Mouse (Mus musculus) cerebellum, postnatal 4 days (tissue): ENCODE data around the gene Glt1d1.
A peak's percentile ranks its signal among the peaks of the same experiment; 100 is the strongest.

Source experiments
- DNase-seq, 2 experiments: peaks; one replicate each; pipeline ENCODE4 v3.0.0; 2022; ENCODE audit warnings: low spot score in 2 of 2, mixed read lengths in 1 of 2

Gene Glt1d1

DNA sequence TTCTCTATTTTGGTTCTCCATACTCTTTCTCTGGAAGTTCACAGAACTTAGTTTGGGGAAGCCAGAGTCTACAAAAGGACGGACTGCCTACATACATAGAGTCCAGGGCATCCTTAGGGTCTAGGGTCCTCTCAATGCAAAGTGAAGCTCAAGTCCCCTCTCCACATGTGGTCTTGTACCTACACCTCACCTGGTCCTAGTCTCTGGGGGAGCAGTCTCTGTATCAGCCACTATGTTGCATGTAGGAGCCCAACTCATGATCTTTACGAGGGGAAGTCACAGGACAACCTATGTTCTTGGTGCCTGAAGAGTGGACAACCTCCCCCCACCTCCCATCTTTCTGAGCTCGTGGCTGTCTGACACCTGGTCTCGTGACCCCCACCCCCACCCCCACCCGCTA lies 391 bp upstream of the Glt1d1 start:
- DNase-seq, result no peak

DNA sequence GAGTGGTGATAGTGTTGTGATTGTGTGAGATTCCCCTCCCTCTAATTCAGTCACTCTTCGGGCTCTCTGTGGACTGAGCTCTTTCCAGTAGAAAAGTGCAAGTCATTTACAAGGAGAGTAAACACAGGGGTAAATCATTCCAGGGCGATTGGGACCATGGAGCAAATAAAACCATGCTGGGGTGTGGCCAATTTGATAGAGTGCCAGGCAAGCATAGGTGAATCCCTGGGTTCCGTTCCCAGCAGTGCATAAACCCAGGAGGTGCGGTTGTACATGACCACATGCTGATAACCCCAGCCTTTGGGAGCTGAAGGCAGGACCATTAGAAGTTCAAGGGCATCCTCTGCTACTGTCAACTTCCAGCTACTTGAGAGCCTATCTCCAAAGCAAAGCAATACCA lies 1.1 kb downstream of the Glt1d1 start:
- no peak for DNase-seq

DNA sequence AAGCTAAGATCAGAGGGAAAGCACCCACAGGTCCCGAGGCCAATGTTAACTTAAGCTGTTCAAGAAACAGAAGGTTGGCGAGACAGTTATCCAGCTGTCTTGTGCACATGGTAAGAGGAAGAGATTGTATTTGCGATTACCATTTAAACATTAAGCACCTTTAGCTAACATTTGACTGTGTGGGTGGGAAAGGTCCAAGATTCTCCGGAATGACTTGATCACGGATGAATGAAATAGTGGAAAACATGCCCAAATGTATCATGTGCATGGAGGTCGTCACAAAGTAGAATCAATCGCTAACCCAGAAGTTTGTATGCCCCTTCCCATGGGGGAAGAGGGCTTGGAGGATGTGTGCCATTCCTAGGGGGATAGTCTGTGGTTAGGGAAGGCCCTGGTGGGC lies 1.6 kb downstream of the Glt1d1 start:
- DNase-seq, result no peak

DNA sequence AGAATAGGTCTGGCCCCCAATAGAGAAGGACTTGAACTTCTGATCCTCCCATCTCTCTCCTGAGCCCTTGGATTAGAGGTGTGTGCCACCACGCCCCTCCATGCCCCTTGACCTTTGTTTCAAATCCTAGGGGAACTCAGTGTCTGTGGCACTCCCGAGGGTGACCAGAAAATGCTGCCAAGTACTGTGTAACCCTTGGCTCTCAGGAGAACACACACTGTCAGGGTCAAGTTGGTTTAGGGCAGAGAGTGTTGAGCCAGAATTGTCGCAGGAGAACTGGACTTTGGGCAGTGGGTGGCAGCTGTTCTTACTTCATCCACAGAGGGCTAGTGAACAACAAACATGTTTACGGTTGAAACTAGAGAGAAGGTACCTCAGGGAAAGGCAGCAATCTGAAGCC lies 5.6 kb downstream of the Glt1d1 start:
- DNase-seq, result no peak

DNA sequence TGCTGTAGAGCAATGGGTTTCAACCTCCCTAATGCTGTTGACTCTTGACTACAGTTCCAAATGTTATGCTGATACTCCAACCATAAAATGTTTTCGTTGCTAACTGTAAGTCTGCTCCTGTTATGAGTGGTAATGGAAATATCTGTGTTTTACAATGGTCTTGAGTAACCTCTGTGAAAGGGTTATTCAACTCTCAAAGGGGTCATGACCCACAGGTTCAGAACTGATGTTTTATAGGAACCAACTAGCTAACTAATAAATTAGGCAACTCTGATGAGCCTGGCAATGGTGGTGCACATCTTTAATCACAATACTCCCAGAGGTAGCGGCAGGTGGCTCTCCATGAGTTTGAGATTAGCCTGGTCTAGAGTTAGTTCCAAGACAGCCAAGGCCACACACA lies 6.1 kb downstream of the Glt1d1 start:
- no peak for DNase-seq

DNA sequence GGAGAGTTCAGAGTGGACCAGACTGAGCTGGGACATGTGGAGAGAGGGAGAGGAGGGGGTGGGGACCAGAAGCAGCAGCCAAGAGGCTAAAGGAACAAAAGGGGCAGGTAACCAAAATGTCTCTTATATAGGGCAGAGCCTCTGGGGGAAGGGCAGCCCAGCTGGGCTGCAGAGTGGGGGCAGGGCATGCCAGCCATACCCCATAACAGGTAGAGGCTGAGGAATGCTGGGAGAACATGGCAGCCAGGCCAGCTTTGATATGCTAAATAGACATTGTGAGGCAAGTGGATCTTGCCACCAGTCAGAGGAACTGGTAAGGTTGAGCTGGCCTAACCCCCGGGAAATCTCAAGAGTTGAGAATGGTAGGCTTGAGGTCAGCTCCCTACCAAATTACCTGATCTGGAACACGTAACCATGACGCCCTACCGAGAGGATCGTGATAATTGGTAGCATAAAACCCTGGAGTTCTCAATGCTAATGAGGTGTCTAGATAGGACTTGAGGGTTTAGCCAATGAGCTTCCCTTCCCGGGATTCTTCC lies 7.1 kb downstream of the Glt1d1 start:
- DNase-seq, result no peak

DNA sequence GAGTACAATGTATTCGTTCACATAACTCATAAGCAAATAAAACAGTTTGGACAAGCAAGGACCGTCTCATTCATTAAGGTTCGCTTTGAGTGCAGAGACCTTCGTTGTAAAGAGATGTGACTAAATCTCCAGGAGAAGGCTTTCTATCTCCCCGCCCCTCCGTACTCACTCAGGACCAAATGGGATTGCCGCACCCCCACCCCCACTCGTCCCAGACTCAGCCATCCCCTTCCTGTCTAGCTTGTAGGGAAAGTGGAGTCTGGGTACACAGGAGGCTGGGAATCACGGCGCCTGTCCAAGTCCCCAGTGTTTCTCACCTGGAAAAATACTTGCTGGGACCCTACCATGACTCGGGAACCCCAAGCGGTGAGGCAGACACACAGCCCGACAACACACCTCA lies 7.6 kb downstream of the Glt1d1 start:
- DNase-seq, result no peak

DNA sequence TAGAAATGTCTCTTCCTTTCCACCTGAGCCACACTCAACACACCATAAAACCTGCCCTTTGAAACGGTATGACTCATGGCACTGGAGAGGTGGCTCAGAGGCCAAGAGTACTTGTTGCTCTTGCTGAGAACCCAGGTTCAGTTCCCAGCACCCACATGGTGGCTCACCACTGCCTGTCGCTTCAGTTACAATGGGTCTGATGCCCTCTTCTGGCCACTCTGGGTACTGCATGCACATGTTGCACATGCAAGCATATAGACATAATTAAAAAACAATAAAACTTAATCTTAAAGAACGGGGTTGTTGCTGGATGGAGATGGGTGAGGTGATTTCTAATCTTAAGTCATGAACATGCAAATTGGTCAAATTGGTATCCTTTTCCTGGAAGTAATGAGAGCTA lies 8.3 kb downstream of the Glt1d1 start:
- DNase-seq, result peak in 1 of 2 experiments; percentile 8

DNA sequence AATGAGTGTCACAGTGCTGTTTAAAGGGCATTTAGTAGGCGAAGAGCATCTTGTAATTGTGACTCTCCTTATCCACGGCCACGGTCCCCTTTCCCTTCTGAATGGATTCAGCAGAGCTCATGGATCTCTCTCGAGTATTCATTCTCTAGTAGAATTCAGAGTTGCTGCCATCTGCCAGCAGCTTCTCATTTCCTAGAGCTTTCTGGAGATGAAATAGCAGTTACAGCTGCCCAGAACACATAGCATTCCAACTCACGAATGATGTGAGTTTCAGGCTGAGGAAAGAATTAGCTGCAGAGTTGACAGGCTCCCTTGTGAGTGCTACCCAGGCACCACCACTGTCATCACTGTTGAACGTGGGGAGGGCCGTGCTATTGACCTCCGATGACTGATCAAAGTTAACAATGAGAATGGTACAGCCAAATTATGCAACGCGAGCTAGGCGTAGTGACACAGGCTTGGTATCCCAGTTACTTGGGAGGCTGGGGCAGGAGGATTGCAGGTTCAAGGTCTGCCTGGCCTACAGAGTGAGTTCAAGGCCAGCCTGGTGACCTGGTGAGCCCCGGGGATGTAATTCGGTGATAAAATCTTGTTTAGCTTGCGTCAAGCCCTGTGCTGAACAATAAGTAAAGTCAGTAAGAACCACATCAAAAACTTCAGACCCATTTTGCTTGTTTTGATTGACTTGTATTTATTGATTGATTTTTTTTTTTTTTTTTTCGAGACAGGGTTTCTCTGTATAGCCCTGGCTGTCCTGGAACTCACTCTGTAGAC lies 9.3 kb downstream of the Glt1d1 start:
- DNase-seq, result no peak

DNA sequence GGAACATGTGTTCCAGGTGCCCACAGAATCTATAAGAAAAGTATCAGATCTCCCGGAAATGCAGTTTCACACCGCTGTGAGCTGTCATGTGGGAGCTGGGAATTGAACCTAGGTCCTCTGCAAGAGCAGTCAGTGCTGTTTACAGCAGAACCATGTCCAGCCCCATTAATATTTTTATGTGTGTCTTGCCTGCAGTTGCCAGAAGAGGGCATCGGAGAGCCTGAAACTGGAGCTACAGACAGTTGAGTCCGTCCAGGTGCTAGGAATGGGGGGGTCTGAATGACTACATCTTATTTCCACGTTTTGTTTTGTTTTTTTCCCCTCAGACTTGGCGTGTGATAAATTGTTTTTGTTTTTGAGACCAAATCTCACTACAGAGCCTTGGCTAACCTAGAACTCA lies 16.0 kb downstream of the Glt1d1 start:
- DNase-seq, result peak in 1 of 2 experiments; percentile 18

DNA sequence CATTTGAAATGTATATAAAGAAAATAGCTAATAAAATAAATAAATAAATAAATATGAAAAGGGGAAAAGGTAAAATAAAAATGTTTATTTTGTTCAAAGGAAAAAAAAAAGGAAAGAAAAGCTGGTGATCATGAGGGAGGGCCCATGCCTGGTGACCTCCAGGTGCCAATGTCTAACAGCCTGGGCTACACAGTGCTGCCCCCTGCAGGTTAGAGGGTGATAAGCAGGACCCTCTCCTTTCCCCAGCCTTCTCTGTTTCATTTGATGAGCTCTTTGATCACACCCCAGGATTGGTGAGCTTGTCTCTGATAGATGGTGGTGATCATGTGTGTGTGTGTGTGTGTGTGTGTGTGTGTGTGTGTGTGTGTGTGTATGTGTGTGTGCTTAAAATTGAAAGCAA lies 17.0 kb downstream of the Glt1d1 start:
- peak in 1 of 2 experiments; percentile 8 for DNase-seq

DNA sequence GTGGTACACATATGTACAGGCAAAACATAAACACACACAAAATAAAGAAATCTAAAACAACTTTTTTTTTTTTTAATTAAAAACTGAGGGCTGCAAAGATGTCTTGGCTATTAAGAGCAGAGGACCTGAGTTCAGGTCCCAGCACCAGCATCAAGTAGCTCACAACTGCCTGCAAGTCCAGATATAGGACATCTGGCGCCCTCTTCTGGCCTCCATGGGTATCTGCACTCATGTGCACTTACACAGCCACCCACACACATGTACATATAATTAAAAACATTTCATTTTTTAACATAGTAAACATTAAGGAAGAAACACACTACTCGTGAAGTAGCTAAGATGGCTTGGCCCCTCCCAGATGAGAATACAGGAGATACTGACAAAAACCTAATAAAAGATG lies 26.2 kb downstream of the Glt1d1 start:
- DNase-seq, result no peak

DNA sequence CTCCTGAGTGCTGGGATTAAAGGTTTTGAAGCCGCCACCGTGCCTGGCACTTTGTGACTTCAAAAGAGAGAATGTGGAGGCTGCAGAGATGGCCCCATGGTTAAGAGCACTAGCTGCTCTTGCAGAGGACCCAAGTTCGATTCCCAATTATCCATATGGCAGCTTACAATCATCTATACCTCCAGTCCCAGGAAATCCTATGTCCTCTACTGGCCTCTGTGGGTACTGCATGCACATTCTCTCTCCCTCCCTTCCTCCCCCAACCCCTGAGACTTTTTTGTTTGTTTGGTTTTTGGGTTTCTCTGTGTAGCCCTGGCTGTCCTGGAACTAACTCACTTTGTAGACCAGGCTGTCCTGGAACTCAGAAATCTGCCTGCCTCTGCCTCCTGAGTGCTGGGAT lies 27.2 kb downstream of the Glt1d1 start:
- DNase-seq, result no peak

DNA sequence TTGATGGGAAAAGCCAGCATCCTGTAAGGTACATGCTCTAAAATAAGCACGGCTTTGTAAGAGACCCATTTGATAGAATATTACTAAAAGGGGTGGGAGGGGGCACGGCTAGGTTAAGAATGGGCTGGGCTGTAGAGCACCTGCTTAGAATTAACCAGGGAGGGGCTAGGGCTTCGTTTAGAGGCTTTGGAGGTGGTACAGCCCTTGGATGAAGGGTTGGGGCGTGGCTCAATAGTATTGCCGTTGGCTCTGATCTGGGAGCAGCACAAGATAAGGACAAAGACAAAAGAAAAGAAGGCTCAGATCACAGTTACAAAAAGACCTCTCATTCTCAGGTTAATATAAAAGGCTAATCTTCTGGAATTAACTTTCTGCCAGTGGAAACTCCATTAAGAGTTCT lies 28.2 kb downstream of the Glt1d1 start:
- no peak for DNase-seq

DNA sequence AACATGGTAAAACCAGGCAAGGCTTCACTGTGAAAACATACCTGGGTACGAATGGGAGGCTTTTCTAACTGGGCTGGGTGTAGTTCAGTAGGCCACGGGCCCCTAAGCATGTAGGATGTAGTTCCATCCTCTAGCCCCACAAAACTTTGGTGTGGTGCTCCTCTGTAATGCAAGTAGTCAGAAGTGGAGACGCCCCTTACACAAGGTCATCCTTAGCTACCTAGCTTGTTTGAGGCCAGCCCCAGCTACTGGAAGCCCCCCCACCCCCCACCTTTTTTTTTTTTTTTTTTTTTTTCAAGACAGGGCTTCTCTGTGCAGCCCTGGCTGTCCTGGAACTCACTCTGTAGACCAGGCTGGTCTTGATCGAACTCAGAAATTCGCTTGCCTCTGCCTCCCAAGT lies 28.9 kb downstream of the Glt1d1 start:
- no peak for DNase-seq

DNA sequence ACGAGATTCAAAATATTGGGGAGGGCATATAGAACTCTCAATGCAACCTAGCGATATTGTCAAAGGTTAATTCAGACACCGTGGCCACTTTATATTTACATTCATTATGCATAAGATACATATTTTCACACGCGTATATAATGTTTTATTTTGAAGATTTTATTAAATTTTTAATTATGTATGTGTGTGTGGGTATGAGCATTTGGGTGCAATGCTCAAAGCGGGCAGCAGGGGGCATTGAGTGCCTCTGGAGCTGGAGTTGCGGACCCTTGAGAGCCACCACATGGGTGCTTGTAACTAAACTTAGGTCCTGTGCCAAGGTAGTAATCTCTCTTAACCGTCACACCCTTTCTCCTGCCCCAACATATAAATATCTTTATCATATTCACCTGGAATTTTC lies 41.9 kb downstream of the Glt1d1 start:
- DNase-seq, result no peak

DNA sequence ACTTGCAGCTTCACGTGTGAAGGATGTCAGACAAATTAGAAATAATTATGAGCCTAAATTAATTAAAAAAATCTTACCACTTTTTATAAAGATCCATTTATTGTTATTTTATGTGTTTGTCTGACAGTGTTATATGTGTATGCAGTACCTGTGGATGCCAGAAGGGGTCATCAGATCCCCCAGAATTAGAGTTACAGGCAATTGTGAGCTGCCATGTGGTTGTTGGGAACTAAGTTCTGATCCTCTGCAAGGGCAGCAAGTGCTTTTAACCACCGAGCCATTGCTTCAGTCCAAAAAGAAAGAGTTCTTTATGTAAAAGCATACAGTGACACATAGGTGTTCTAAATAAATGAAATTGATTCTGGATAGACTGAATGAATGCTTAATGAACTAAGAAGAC lies 45.5 kb downstream of the Glt1d1 start:
- DNase-seq, result no peak

DNA sequence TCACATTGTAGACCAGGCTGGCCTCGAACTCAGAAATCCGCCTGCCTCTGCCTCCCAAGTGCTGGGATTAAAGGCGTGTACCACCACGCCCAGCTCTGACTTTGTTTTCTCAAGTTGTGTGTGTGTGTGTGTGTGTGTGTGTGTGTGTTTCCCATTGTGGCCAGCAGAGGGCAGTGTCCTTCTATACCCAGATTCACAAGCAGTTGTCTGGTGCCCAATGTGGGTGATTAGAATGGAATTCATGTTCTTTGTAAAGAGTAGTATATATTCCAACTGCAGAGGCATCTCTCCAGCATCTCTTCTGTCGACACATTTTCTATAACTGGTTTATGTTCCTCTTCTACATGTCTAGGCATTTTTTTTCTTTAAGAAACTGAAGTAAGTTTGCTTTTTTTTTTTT lies 46.4 kb downstream of the Glt1d1 start:
- DNase-seq, result no peak

DNA sequence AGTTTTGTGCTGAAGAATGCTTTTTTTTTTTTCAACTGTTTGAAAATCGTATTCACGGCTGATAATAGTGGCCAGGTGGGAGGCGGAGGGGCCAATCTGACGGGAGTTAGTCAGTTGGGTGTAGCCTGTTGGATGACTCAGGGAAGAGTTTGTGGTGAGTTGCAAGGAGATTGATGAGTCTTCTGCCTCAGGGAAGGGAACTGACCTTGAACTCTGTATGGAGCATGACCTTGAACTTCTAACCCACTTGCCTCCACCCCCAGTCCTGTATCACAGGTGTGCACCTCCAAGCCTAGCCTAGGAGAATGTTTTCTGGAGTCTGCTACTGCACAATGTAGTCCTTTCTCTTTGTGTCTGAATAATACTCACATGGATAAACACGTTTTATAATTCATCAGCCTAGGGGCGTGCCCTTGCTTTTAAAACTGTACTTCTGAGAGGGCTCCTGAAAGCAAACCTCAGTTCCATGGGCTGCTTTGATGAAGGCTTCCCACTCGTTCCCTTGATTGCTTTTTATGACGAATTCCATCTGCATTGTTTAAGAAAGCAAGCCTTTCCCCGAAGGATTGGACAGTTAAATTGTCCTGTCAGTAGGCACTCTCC lies 56.6 kb downstream of the Glt1d1 start:
- no peak for DNase-seq

DNA sequence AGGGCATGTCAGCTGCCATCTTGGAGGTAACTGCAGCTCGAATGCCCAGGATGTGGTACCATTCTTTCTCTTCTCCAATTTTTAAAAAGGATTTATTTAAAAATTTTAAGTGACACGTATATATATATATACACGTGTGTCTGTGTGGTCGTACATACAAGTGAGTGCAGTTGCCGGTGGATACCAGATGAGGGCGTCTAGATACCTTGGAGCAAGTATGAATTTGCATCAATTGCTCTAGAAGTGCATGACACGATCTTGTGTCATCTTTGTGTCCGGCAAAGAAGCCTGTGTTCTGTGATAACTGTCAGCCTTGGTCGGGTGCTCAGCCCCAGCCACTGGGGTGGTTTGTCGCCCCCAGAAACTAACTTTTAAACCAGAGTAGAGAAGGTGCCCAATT lies 59.0 kb downstream of the Glt1d1 start:
- no peak for DNase-seq

DNA sequence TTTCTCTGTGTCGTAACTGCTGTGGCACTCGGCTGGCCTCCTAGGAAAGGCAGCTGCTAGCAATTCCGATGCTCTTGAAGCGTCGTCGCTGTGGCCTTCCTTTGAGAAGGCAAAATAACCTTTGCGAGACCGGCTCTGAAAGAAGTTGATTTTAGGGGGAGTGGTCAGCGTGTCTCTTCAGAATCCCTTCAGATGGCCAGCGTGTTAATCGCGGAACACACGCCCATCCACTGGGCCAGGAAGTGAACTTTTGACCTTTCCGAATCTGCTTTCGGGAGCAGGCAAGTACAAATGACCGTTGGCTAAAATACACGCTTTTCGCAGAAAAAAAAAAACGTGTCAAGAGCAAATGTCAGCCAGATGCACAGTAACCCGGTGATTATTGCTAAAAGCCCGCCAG lies 59.5 kb downstream of the Glt1d1 start:
- no peak for DNase-seq

DNA sequence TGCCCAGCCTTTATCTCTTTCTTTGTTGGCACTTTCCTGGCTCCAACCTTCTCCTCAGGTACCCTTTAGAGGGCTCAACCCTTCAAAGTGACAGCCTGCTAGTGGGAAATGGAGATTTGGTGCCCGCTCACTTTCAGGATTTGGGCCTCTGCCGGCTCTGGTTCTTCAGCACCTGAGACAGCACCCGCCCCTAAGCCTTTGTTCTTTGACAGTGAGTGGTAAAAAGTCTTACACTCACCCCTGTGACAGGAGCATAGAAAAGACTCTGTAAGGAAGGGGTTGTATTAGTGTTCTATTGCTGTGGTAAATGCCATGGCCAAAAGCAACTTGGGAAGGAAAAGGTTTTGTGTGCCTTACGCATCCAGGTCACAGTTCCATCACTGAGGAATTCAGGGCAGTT lies 63.8 kb downstream of the Glt1d1 start:
- DNase-seq, result no peak

DNA sequence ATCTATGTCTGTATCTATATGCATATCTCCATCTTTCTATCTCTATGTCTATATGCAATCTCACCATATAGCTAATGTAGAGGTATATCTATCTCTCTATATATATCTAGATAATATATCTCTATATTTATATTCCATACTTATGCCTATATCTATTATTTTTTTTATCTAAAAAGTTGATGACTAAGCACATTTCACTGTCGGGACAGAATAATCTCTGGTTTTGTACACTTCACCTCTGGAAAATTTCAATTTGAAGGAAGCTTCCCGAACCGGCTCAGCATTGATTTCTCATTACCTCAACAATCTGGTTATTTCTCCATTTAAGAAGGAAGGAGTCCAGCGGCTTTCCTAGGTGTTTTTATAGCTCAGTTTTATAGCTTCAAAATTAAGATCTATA lies 64.5 kb downstream of the Glt1d1 start:
- DNase-seq, result no peak

DNA sequence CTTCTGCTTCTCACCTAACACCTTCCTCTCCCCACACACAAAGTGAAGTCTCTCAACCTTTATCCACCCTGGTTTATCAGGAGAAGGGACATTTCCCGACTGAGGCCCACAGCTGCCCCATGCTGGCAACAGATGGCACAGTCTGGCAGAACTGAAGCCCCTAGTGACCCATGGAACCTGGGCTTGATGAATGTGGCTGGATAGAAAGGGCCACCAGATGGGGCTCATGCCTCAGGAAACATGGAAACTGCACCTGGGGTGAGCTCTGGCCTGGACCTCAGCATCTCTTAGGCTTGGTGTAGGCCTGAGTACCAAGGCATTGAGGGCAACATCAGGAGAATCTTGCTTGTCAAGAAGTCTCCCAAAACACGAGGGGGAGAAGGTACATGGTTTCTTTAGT lies 66.5 kb downstream of the Glt1d1 start:
- DNase-seq, result peak in 1 of 2 experiments; percentile 34
